17 mouse cellular contexts compared by ENCODE assay signal in the genomic region with DNA sequence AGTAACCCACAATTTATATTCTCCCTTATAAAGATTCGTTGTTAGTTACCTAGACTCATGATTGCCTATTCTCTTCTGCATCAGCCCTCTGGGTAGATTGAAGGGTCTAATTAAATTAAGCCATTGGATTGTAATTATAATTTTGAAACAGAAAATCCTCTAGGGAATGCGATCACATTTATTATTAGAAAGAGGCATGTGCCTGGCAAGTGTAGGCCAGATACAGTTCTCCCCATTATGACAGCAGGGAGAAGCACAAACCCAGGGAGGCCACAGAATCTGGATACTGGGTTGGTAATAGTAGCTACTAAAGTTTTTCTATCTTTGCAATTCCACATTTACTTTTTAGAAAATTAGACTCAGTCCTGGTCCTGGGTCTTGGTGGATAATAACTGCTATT.
"Had no signal": no experiment of that assay in that cellular context is flagged by ENCODE, and none has a peak within 500 bp of the region (broad histone marks: within the 10 kb centered on the region; RNA-seq: fewer than 3 reads in every experiment).

No protein-coding gene starts in this region.

- H3K9ac ChIP-seq: liver, embryonic 13.5 days; midbrain, embryonic 12.5 days; neural tube, embryonic 12.5 days; neural tube, embryonic 15.5 days; stomach, embryonic 15.5 days had no signal

- H3K9me3 ChIP-seq: liver, embryonic 13.5 days; midbrain, embryonic 12.5 days; neural tube, embryonic 12.5 days; neural tube, embryonic 15.5 days; stomach, embryonic 15.5 days had no signal

- H3K4me2 ChIP-seq: liver, embryonic 13.5 days; midbrain, embryonic 12.5 days; neural tube, embryonic 12.5 days; neural tube, embryonic 15.5 days; stomach, embryonic 15.5 days had no signal

- H3K4me1 ChIP-seq: liver, embryonic 13.5 days; midbrain, embryonic 12.5 days; neural tube, embryonic 12.5 days; neural tube, embryonic 15.5 days; stomach, embryonic 15.5 days had no signal

- H3K4me3 ChIP-seq: left cerebral cortex, adult 2 months; liver, embryonic 13.5 days; midbrain, embryonic 12.5 days; neural tube, embryonic 12.5 days; neural tube, embryonic 15.5 days; stomach, embryonic 15.5 days had no signal

- H3K36me3 ChIP-seq: liver, embryonic 13.5 days; midbrain, embryonic 12.5 days; neural tube, embryonic 12.5 days; neural tube, embryonic 15.5 days; stomach, embryonic 15.5 days had no signal

- DNase-seq: kidney, adult 2 months; kidney, postnatal 10 days; kidney, postnatal 36 days; layer of hippocampus, postnatal 36 days; liver, embryonic 13.5 days; lung, adult 2 months; lung, postnatal 14 days; lung, postnatal 4 days; right cerebral cortex, adult 18-20 months; right cerebral cortex, postnatal 14 days; right cerebral cortex, postnatal 4 days; thymus, postnatal 25 days had no signal

- H3K27me3 ChIP-seq: liver, embryonic 13.5 days; midbrain, embryonic 12.5 days; neural tube, embryonic 12.5 days; neural tube, embryonic 15.5 days; stomach, embryonic 15.5 days had no signal

- H3K27ac ChIP-seq: left cerebral cortex, adult 2 months; liver, embryonic 13.5 days; midbrain, embryonic 12.5 days; neural tube, embryonic 12.5 days; neural tube, embryonic 15.5 days; stomach, embryonic 15.5 days had no signal
